Mouse (Mus musculus) MEL (cell line): ENCODE data around the gene Olfr1396. TPM values are rescaled to one million over a fixed set of nuclear protein-coding genes. Genes with fewer than 3 reads are reported as not detected.
"Not testable (repeated sequence)": the region's sequence is repeated elsewhere in the genome, so short reads cannot be mapped to it uniquely, and the experiment has no call there.

ENCODE experiments used
- DNase-seq: peaks from one replicate; pipeline ENCODE4 v3.0.0; 2011; ENCODE audit warnings: low read depth, low spot score
- H3K27ac ChIP-seq: 2 replicates; pipeline ENCODE4 v1.5.1; 2012; ENCODE audit warnings: low read depth, mild to moderate bottlenecking, control low read depth, low read length, moderate library complexity; ENCODE audit not compliant: control insufficient read depth
- H3K27me3 ChIP-seq, 2 experiments: fragments of 150-350 bp in 1 of 2; sonication (generic) in 1 of 2; 2 replicates each; pipeline ENCODE4 v1.6.1; 2012; ENCODE audit warnings: low read length in 2 of 2, mild to moderate bottlenecking in 2 of 2, improper control_type of control experiment in 1 of 2, moderate library complexity in 1 of 2; ENCODE audit not compliant: insufficient read depth in 2 of 2, control insufficient read depth in 1 of 2
- H3K36me3 ChIP-seq, 2 experiments: 2 replicates each; pipeline ENCODE4 v1.6.1; 2012 to 2014; ENCODE audit warnings: low read length in 2 of 2, improper control_type of control experiment in 1 of 2, inconsistent platforms in 1 of 2, mild to moderate bottlenecking in 1 of 2; ENCODE audit not compliant: insufficient read depth in 2 of 2, control insufficient read depth in 1 of 2
- H3K4me1 ChIP-seq, 2 experiments: fragments of 150-350 bp in 1 of 2; sonication (generic) in 1 of 2; 2 replicates each; pipeline ENCODE4 v1.6.1; 2012; ENCODE audit warnings: low read length in 2 of 2, improper control_type of control experiment in 1 of 2, mild to moderate bottlenecking in 1 of 2; ENCODE audit not compliant: insufficient read depth in 2 of 2, control insufficient read depth in 1 of 2
- H3K4me3 ChIP-seq, 2 experiments: fragments of 150-350 bp in 1 of 2; sonication (generic) in 1 of 2; 2 replicates each; pipeline ENCODE4 v1.5.1; 2012; ENCODE audit warnings: low read depth in 2 of 2, low read length in 2 of 2, mild to moderate bottlenecking in 2 of 2, moderate library complexity in 2 of 2, control low read depth in 1 of 2, improper control_type of control experiment in 1 of 2; ENCODE audit not compliant: control insufficient read depth in 1 of 2, insufficient read depth in 1 of 2
- H3K79me2 ChIP-seq: 2 replicates; pipeline ENCODE4 v1.6.1; 2012; ENCODE audit warnings: mild to moderate bottlenecking, low read length, moderate library complexity; ENCODE audit not compliant: control insufficient read depth, poor library complexity, insufficient read depth
- H3K9ac ChIP-seq: 2 replicates; pipeline ENCODE4 v1.6.1; 2012; ENCODE audit warnings: low read depth, mild to moderate bottlenecking, control low read depth, low read length, moderate library complexity; ENCODE audit not compliant: control insufficient read depth, poor library complexity, severe bottlenecking
- H3K9me3 ChIP-seq: fragments of 150-350 bp; sonication (generic); replicated peaks from 2 replicates; pipeline ENCODE4 v1.6.1; 2012; ENCODE audit warnings: mild to moderate bottlenecking, low read length, improper control_type of control experiment, moderate library complexity; ENCODE audit not compliant: insufficient read depth
- ETS1 ChIP-seq: IDR thresholded peaks from 2 replicates; pipeline ENCODE4 v1.6.1; 2012; ENCODE audit warnings: low read depth, mild to moderate bottlenecking, inconsistent platforms, low read length, improper control_type of control experiment, moderate library complexity
- polyA plus RNA-seq, 2 experiments: library from polyadenylated mRNA; stranded (reverse) in 1 of 2; unstranded in 1 of 2; fragments of >175 nt in 1 of 2; fragments of >200 nt in 1 of 2; gene quantifications; 2 replicates each; pipeline versions ENCODE4 v1.2.1 to v1.2.4; 2012; ENCODE audit warnings: low replicate concordance in 2 of 2, low read depth in 1 of 2; ENCODE audit not compliant: insufficient read length in 2 of 2, insufficient read depth in 1 of 2, missing spikeins in 1 of 2
- total RNA-seq: library from RNA; depleted of rRNA; stranded (reverse); fragments of 300-350 nt; gene quantifications from 2 replicates; pipeline ENCODE4 v1.2.3, GENCODE M21; 2012; rRNA removed

Gene Olfr1396
- total and polyA plus RNA-seq, 3 experiments, result 0.06 TPM; not detected in 2

- H3K9ac ChIP-seq, result peak within 1 kb of the TSS; percentile 34
Measured at GRCm38 (mm10) chr11:49063713-49064469, 50.8 kb downstream of the Olfr1396 start, which contains the start of gene Tgtp2. Tgtp2 (minus strand) TSS chr11:49064206.

GRCm38 (mm10) chr11:49061865-49062264 lies 52.8 kb downstream of the Olfr1396 start:
- H3K4me1 ChIP-seq, H3K27me3 ChIP-seq, H3K27ac ChIP-seq, H3K9me3 ChIP-seq, H3K36me3 ChIP-seq, DNase-seq, H3K79me2 ChIP-seq, H3K9ac ChIP-seq, H3K4me3 ChIP-seq: not testable (repeated sequence)

More at GRCm38 (mm10) chr11:49063713-49064469, 50.8 kb downstream of the Olfr1396 start, which contains the start of gene Tgtp2:
- H3K27ac ChIP-seq, H3K79me2 ChIP-seq: not testable (repeated sequence)
- H3K4me3 ChIP-seq, result peak within 1 kb of the TSS; percentile 42 to 47; a peak in 3 of 4 replicates
- peak; percentile 27; the same call in 1 of the 2 replicates for TF ChIP-seq ETS1
- TF ChIP-seq, all 39 proteins: peak for 1; not testable (repeated sequence) for 38
- not testable (repeated sequence) for H3K36me3 ChIP-seq, H3K4me1 ChIP-seq, H3K27me3 ChIP-seq, H3K9me3 ChIP-seq, DNase-seq

- H3K4me1 ChIP-seq, H3K27ac ChIP-seq, H3K79me2 ChIP-seq, H3K4me3 ChIP-seq, H3K27me3 ChIP-seq, H3K36me3 ChIP-seq, H3K9me3 ChIP-seq, DNase-seq, H3K9ac ChIP-seq: not testable (repeated sequence)
Measured at GRCm38 (mm10) chr11:49060061-49060460, 54.6 kb downstream of the Olfr1396 start.

Other genes starting within 250 kb of the Olfr1396 start
- gene Irgm1, start 243.2 kb downstream of the Olfr1396 start, total RNA-seq, result 7.5 and 10.7 TPM in 2 replicates
- gene Irgm1, start 243.2 kb downstream of the Olfr1396 start, polyA plus RNA-seq, result 10 to 100 TPM in 1 of 2 experiments, not detected in 1; 10.0 TPM
- not detected in 2 replicates for gene Gm5431, start 212.7 kb downstream of the Olfr1396 start, total RNA-seq
- under 1 TPM in 1 of 2 experiments, not detected in 1; 0.04 TPM for gene Gm5431, start 212.7 kb downstream of the Olfr1396 start, polyA plus RNA-seq
- 2.8 and 6.6 TPM in 2 replicates for gene Psme2b, start 168.7 kb downstream of the Olfr1396 start, total RNA-seq
- gene Psme2b, start 168.7 kb downstream of the Olfr1396 start, polyA plus RNA-seq, result 1 to 10 TPM in 1 of 2 experiments, not detected in 1; 6.2 TPM
- 0.92 and 2.0 TPM in 2 replicates for gene Olfr56, start 136.0 kb downstream of the Olfr1396 start, total RNA-seq
- under 1 TPM in 1 of 2 experiments, not detected in 1; 0.58 TPM for gene Olfr56, start 136.0 kb downstream of the Olfr1396 start, polyA plus RNA-seq
- gene 9930111J21Rik1, start 135.5 kb downstream of the Olfr1396 start, total RNA-seq, result 0.04 TPM in 1 of 2 replicates, not detected in the other
- gene 9930111J21Rik1, start 135.5 kb downstream of the Olfr1396 start, polyA plus RNA-seq, result under 1 TPM in 1 of 2 experiments, not detected in 1; 0.06 TPM
- not detected in 2 replicates for gene Gm12185, start 122.6 kb downstream of the Olfr1396 start, total RNA-seq
- gene Gm12185, start 122.6 kb downstream of the Olfr1396 start, polyA plus RNA-seq, result not detected
- gene Tgtp1, start 120.7 kb downstream of the Olfr1396 start, total RNA-seq, result not detected in 2 replicates
- not detected for gene Tgtp1, start 120.7 kb downstream of the Olfr1396 start, polyA plus RNA-seq
- gene 9930111J21Rik2, start 63.6 kb downstream of the Olfr1396 start, total RNA-seq, result 0.08 and 0.16 TPM in 2 replicates
- under 1 TPM in 1 of 2 experiments, not detected in 1; 0.04 TPM for gene 9930111J21Rik2, start 63.6 kb downstream of the Olfr1396 start, polyA plus RNA-seq
- 0.75 and 0.77 TPM in 2 replicates for gene Tgtp2, start 50.7 kb downstream of the Olfr1396 start, total RNA-seq
- gene Tgtp2, start 50.7 kb downstream of the Olfr1396 start, polyA plus RNA-seq, result under 1 TPM in 1 of 2 experiments, not detected in 1; 0.54 TPM
- 35.2 and 48.0 TPM in 2 replicates for gene Ifi47, start 38.3 kb downstream of the Olfr1396 start, total RNA-seq
- gene Ifi47, start 38.3 kb downstream of the Olfr1396 start, polyA plus RNA-seq, result 10 to 100 TPM in 1 of 2 experiments, not detected in 1; 26.4 TPM
- not detected in 2 replicates for gene Olfr1395, start 27.4 kb upstream of the Olfr1396 start, total RNA-seq
- not detected for gene Olfr1395, start 27.4 kb upstream of the Olfr1396 start, polyA plus RNA-seq
- gene Olfr1394, start 39.5 kb upstream of the Olfr1396 start, total RNA-seq, result not detected in 2 replicates
- gene Olfr1394, start 39.5 kb upstream of the Olfr1396 start, polyA plus RNA-seq, result not detected
- gene Btnl9, start 72.3 kb upstream of the Olfr1396 start, total RNA-seq, result not detected in 2 replicates
- under 1 TPM in 1 of 2 experiments, not detected in 1; 0.03 TPM for gene Btnl9, start 72.3 kb upstream of the Olfr1396 start, polyA plus RNA-seq
- 30.8 and 31.8 TPM in 2 replicates for gene Zfp62, start 88.4 kb upstream of the Olfr1396 start, total RNA-seq
- 100 to 1,000 TPM in 1 of 2 experiments, 10 to 100 TPM in 1; 16.7 to 132 TPM for gene Zfp62, start 88.4 kb upstream of the Olfr1396 start, polyA plus RNA-seq
- gene Mgat1, start 129.3 kb upstream of the Olfr1396 start, total RNA-seq, result 41.1 and 41.9 TPM in 2 replicates
- gene Mgat1, start 129.3 kb upstream of the Olfr1396 start, polyA plus RNA-seq, result 10 to 100 TPM in 1 of 2 experiments, not detected in 1; 44.3 TPM
- gene Olfr1393, start 163.4 kb upstream of the Olfr1396 start, total RNA-seq, result not detected in 2 replicates
- gene Olfr1393, start 163.4 kb upstream of the Olfr1396 start, polyA plus RNA-seq, result not detected
- gene Olfr1392, start 170.4 kb upstream of the Olfr1396 start, total RNA-seq, result not detected in 2 replicates
- not detected for gene Olfr1392, start 170.4 kb upstream of the Olfr1396 start, polyA plus RNA-seq
- gene Olfr10, start 189.9 kb upstream of the Olfr1396 start, total RNA-seq, result not detected in 2 replicates
- not detected for gene Olfr10, start 189.9 kb upstream of the Olfr1396 start, polyA plus RNA-seq
- gene Olfr1391, start 207.9 kb upstream of the Olfr1396 start, total RNA-seq, result not detected in 2 replicates
- not detected for gene Olfr1391, start 207.9 kb upstream of the Olfr1396 start, polyA plus RNA-seq
- gene Olfr1390, start 220.3 kb upstream of the Olfr1396 start, total RNA-seq, result not detected in 2 replicates
- not detected for gene Olfr1390, start 220.3 kb upstream of the Olfr1396 start, polyA plus RNA-seq